Mouse (Mus musculus): ENCODE results near the gene Gm26602. TPM values are rescaled to one million over a fixed set of nuclear protein-coding genes. Genes with fewer than 3 reads are reported as not detected.

Gene Gm26602
- polyA plus RNA-seq, 1 experiment from 2014 or later: 7.4 TPM

DNA sequence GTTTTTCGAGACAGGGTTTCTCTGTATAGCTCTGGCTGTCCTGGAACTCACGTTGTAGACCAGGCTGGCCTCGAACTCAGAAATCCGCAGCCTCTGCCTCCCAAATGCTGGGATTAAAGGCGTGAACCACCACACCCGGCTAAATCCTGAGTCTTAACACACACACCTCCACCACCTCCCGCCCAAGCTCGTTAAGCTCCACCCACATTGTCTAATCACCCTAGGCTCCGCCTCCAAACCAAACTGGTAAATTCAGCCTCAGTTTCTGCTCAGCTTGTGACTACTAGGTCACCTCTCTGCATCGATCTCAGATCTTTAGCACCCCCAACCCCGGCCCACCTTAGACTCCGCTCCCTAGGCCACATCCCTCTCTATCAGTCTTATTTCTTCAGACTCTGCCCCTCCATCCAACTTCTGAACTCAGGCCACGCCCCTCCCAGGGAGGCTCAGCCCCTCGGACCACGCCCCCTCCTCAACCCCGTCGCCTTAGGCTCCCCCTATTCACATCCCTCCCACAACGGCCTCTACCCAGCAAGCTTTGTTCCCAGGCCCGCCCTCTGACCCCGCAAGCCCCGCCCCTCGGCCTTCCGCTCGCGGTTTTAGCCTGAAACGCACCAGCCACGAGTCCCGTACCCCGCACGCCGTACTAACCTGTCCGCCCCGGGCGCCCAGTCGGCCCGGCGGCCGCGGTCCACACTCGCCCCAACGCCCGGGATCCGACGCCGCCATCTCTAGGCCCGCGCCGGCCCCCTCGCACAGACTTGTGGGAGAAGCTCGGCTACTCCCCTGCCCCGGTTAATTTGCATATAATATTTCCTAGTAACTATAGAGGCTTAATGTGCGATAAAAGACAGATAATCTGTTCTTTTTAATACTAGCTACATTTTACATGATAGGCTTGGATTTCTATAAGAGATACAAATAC is 2.2 kb upstream of the Gm26602 start, which contains the start of gene Med16:
TSS of gene Med16 (minus strand) at position 757 of the 925 bp plus-strand sequence.
- H3K27me3 ChIP-seq (replicated peaks; ENCODE audit: control insufficient read depth, insufficient read depth, low read length): no peaks in the 10 kb centered on the region
- peak within 1 kb of the TSS; percentile 91 for H3K9ac ChIP-seq (ENCODE audit: low read depth, low read length)
- H3K4me2 ChIP-seq: peak within 1 kb of the TSS; percentile 68
- no peaks in the 10 kb centered on the region for H3K9me3 ChIP-seq (ENCODE audit: control insufficient read depth, low read length)
- H3K36me3 ChIP-seq (ENCODE audit: control insufficient read depth, insufficient read depth, low read length): peaks cover 24% of the 10 kb centered on the region
- H3K27ac ChIP-seq (ENCODE audit: low read depth, low read length): peak within 1 kb of the TSS; percentile 97
- peak; percentile 94 for ATAC-seq (replicated peaks; ENCODE audit: low FRiP score)
- peak within 1 kb of the TSS; percentile 73 for H3K4me3 ChIP-seq (ENCODE audit: low read depth, low read length)
- WGBS: 2% methylated on average over 52 of the region's 52 CpGs
- DNase-seq (ENCODE audit: low spot score): peak; percentile 97
- H3K4me1 ChIP-seq (replicated peaks; ENCODE audit: control insufficient read depth, insufficient read depth, low read length): peaks cover 9% of the 10 kb centered on the region

DNA sequence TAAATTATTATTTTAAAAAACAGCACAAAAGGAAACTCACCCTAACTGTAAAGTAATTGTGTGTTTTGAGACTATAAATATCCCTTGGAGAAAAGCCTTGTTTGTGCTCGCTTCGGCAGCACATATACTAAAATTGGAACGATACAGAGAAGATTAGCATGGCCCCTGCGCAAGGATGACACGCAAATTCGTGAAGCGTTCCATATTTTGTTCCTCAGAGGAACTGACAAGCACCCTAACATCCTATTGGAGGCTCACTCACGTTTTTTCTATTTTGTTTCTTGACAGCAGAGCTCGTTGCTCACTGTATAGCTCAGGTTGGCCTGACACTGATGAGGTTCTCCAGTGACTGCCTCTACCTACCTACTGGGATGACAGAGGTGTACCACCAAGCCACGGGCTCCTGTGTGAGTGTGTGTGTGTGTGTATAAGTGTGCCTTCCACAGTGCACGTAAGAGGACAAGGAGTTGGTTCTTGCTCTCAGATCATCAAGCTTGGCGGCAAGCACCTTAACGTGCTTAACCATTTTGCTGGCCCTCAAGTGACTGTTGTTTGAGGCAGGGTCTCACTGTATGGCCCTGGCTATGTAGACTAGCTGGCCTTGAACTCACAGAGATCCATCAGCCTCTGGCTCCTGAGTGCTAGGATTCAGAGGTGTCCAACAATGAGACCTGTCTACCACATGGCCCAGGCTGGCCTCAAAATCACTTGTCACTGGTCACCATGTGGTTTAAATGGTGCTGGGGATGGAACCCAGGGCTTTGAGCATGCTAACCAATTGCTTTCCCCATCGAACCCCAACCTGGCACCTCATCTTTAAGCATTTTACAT is 1.3 kb upstream of the Gm26602 start:
- H3K36me3 ChIP-seq (ENCODE audit: control insufficient read depth, insufficient read depth, low read length): peaks cover 24% of the 10 kb centered on the region

DNA sequence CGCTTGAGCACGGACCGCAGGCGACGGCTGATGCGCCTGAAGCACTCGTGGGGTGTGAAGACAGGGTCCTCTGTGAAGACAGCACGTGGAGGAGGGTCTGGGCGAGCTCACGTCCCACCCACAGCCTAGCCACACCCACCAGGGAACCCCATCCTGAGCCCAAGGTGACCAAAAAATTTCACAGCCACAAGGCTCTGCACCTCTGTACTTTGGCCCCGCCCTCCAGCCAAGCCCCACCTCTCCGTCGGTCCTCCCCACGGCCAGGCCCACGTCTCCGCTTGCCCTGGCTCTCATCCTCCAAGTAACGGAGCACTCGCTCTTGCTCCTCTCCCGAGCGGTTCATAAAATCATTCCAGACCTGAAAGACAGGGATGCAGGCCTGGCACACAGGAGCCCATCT is 1.8 kb downstream of the Gm26602 start:
- Histone ChIP-seq H3K4me3 (ENCODE audit: low read depth, low read length) (no peak overlapping the region), H3K36me3 (ENCODE audit: control insufficient read depth, insufficient read depth, low read length) (peaks cover 3% of the 10 kb centered on the region; the same call in 1 of the 2 replicates), H3K4me1 (replicated peaks; ENCODE audit: control insufficient read depth, insufficient read depth, low read length) (peaks cover 43% of the 10 kb centered on the region), H3K27ac (ENCODE audit: low read depth, low read length) (no peak overlapping the region), H3K4me2 (no peak overlapping the region), H3K27me3 (replicated peaks; ENCODE audit: control insufficient read depth, insufficient read depth, low read length) (peaks cover 1% of the 10 kb centered on the region), H3K9me3 (ENCODE audit: control insufficient read depth, low read length) (no peaks in the 10 kb centered on the region), H3K9ac (ENCODE audit: low read depth, low read length) (no peak overlapping the region)
- ATAC-seq (replicated peaks; ENCODE audit: low FRiP score): no peak
- no peak for DNase-seq (ENCODE audit: low spot score)
- WGBS: 67% methylated on average over 20 of the region's 20 CpGs

More for the DNA sequence above, 1.3 kb upstream of the Gm26602 start:
- peak overlapping the region; percentile 56 for H3K27ac ChIP-seq (ENCODE audit: low read depth, low read length)
- peak; percentile 68 for DNase-seq (ENCODE audit: low spot score)
- peaks cover 17% of the 10 kb centered on the region for H3K4me1 ChIP-seq (replicated peaks; ENCODE audit: control insufficient read depth, insufficient read depth, low read length)
- H3K4me3 ChIP-seq (ENCODE audit: low read depth, low read length): peak overlapping the region; percentile 73; the same call in 1 of the 2 replicates
- peak overlapping the region; percentile 4; the same call in 1 of the 2 replicates for H3K9ac ChIP-seq (ENCODE audit: low read depth, low read length)
- 25% methylated on average over 14 of the region's 14 CpGs for WGBS
- H3K27me3 ChIP-seq (replicated peaks; ENCODE audit: control insufficient read depth, insufficient read depth, low read length): no peaks in the 10 kb centered on the region
- H3K9me3 ChIP-seq (ENCODE audit: control insufficient read depth, low read length): no peaks in the 10 kb centered on the region
- H3K4me2 ChIP-seq: peak overlapping the region; percentile 33
- ATAC-seq (replicated peaks; ENCODE audit: low FRiP score): peak; percentile 62

DNA sequence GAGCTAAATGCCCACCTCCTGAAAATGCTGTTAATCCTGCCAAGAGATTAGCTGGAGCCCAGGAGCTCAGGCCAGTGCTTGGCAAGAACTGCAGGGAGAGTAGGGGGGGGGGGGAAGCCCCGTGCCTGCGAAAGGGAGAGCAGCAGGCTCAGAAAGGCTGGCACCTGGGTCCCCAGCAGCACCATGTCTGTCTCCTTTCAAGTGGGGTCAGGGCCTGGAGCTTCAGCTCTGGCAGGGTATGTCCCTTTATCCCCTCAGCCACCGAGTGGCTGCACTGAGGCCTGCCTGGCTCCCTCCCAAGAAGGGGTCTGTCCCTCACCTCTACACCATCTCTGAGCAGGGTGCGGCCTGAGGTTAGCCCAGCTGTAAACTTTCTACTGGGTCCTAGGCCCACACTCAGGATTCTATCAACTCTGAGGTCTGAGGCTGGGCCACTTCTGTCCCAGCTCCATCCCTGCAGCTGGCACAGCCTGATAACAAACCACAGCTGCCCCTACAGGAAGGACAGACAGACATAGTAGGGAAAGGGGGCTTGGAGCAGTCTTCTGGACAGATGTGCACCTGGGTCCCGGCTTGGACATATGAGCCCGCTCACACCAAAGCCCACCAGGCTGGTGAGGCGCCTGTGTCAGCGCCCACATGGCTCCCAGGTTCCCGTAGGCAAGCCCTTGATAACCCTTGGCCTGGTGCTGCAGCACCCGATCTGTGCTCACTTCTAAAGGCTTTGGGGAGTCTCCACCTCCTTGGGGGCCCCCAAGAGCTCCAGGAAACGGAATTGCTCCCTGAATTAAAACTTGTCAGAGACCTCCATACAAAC is 3.7 kb downstream of the Gm26602 start:
- H3K4me1 ChIP-seq (replicated peaks; ENCODE audit: control insufficient read depth, insufficient read depth, low read length): peaks cover 53% of the 10 kb centered on the region
- 29% methylated on average over 9 of the region's 11 CpGs for WGBS
- no peak for DNase-seq (ENCODE audit: low spot score)
- H3K4me2 ChIP-seq: peak overlapping the region; percentile 97
- peak overlapping the region; percentile 82 for H3K4me3 ChIP-seq (ENCODE audit: low read depth, low read length)
- H3K9me3 ChIP-seq (ENCODE audit: control insufficient read depth, low read length): no peaks in the 10 kb centered on the region
- peaks cover 3% of the 10 kb centered on the region; the same call in 1 of the 2 replicates for H3K36me3 ChIP-seq (ENCODE audit: control insufficient read depth, insufficient read depth, low read length)
- H3K27ac ChIP-seq (ENCODE audit: low read depth, low read length): peak overlapping the region; percentile 72
- H3K9ac ChIP-seq (ENCODE audit: low read depth, low read length): peak overlapping the region; percentile 15
- peaks cover 20% of the 10 kb centered on the region for H3K27me3 ChIP-seq (replicated peaks; ENCODE audit: control insufficient read depth, insufficient read depth, low read length)
- peak; percentile 77 for ATAC-seq (replicated peaks; ENCODE audit: low FRiP score)

DNA sequence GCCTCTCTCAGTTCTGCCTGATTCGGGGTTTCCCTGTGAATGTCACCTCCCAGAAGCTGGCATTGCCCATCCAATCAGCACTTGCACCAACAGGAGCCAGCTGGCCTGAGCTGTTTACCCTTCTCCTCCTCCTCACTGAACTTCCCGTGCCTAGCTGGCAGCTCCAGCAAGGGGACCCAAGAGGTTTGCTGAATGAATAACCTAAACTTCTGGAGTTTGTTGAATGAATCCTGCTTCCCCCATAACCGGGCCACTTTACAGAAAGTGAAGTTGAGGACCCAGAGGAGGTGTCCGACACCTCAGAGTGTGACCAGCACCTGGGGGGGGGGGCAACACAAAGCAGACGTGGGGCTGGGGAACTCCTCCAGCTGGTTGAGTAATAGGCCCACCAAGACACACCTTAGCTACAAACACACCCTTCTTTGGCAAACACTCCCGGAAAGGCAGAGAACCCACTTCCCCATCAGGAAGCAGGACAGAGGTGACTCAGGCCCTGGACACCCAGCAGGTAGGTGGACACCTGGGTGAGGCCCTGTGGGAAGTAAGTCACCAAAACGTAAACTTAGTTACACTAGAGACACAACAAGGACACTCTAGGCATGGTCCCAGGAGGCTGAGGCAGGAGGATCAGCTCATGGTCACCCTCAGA is 4.4 kb downstream of the Gm26602 start:
- peak overlapping the region; percentile 82 for H3K4me3 ChIP-seq (ENCODE audit: low read depth, low read length)
- H3K9me3 ChIP-seq (ENCODE audit: control insufficient read depth, low read length): no peaks in the 10 kb centered on the region
- peak overlapping the region; percentile 97 for H3K4me2 ChIP-seq
- H3K9ac ChIP-seq (ENCODE audit: low read depth, low read length): peak overlapping the region; percentile 15
- WGBS: 51% methylated on average over 7 of the region's 7 CpGs
- H3K27ac ChIP-seq (ENCODE audit: low read depth, low read length): peak overlapping the region; percentile 72
- H3K4me1 ChIP-seq (replicated peaks; ENCODE audit: control insufficient read depth, insufficient read depth, low read length): peaks cover 56% of the 10 kb centered on the region
- peaks cover 3% of the 10 kb centered on the region; the same call in 1 of the 2 replicates for H3K36me3 ChIP-seq (ENCODE audit: control insufficient read depth, insufficient read depth, low read length)
- no peak for DNase-seq (ENCODE audit: low spot score)
- no peak for ATAC-seq (replicated peaks; ENCODE audit: low FRiP score)
- peaks cover 27% of the 10 kb centered on the region for H3K27me3 ChIP-seq (replicated peaks; ENCODE audit: control insufficient read depth, insufficient read depth, low read length)

DNA sequence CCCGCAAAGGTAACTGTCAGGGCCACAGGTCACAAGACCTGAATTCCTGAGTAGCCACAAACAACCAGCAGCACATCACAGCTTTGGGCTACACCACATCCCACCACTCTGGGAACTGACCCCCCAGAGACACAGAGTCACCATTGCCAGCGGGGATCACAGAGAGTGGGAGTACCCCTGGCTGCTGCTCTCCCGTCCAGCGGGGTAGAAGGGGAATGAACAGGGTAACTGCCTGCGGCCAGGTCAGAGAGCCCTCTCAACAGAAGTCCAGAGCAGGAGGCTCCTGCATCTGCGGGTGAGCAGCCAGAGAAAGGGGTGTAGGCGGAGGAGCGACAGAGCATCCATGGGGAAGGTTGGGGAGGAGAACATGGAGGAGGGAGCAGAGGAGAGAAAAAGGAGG is 5.4 kb downstream of the Gm26602 start:
- Histone ChIP-seq H3K4me2 (peak overlapping the region; percentile 97), H3K36me3 (ENCODE audit: control insufficient read depth, insufficient read depth, low read length) (peaks cover 3% of the 10 kb centered on the region; the same call in 1 of the 2 replicates), H3K27ac (ENCODE audit: low read depth, low read length) (peak overlapping the region; percentile 71), H3K4me1 (replicated peaks; ENCODE audit: control insufficient read depth, insufficient read depth, low read length) (peaks cover 65% of the 10 kb centered on the region), H3K4me3 (ENCODE audit: low read depth, low read length) (peak overlapping the region; percentile 82), H3K9me3 (ENCODE audit: control insufficient read depth, low read length) (no peaks in the 10 kb centered on the region), H3K27me3 (replicated peaks; ENCODE audit: control insufficient read depth, insufficient read depth, low read length) (peaks cover 38% of the 10 kb centered on the region), H3K9ac (ENCODE audit: low read depth, low read length) (peak overlapping the region; percentile 90)
- DNase-seq (ENCODE audit: low spot score): no peak
- ATAC-seq (replicated peaks; ENCODE audit: low FRiP score): no peak
- 7% methylated on average over 8 of the region's 8 CpGs for WGBS

DNA sequence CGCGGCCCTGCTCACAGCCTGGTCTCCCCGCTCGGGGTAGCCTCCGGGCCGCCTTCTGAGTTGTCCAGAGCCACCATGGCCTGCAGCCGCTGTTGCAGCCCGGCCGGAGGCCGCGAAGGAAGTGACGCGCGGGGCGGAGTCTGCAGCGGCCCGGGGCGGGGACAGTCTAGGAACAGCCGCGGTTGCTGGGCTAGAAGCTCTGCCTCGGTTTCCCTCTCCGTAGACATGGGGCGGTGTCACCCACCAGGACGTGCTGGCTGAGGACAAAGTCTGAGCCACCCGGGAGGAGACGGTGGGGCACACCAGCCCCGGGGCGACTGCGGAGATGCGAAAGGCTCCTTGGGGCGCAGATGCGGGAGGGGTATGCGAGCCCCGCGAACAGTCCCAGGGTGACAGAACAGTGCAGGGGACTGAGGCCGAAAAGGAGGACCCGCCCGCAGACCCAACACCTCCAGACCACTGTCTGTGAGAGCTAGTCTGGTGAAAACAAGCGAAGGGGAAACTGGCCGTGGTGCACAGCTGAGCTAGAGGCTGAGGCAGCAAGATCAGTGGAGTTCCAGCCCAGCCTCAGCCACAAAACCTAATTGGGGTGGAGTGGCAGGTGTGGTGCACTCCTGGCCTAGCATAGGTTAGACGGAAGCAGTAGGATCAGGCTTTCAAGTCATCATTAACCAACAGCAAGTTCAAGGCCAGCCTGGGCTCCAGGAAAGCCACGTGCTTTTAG is 6.3 kb downstream of the Gm26602 start, which contains the start of gene Kiss1r:
TSS of gene Kiss1r (plus strand) at position 164 of the 724 bp plus-strand sequence.
- H3K4me3 ChIP-seq (ENCODE audit: low read depth, low read length): peak within 1 kb of the TSS; percentile 82
- H3K27me3 ChIP-seq (replicated peaks; ENCODE audit: control insufficient read depth, insufficient read depth, low read length): peaks cover 46% of the 10 kb centered on the region
- H3K9me3 ChIP-seq (ENCODE audit: control insufficient read depth, low read length): no peaks in the 10 kb centered on the region
- H3K4me1 ChIP-seq (replicated peaks; ENCODE audit: control insufficient read depth, insufficient read depth, low read length): peaks cover 72% of the 10 kb centered on the region
- peak within 1 kb of the TSS; percentile 97 for H3K4me2 ChIP-seq
- peak within 1 kb of the TSS; percentile 71 for H3K27ac ChIP-seq (ENCODE audit: low read depth, low read length)
- 0 out of 2 replicates have a peak, but pooled peaks cover 3% of the 10 kb centered on the region for H3K36me3 ChIP-seq (ENCODE audit: control insufficient read depth, insufficient read depth, low read length)
- ATAC-seq (replicated peaks; ENCODE audit: low FRiP score) (peak; percentile 80), DNase-seq (ENCODE audit: low spot score) (peak; percentile 84)
- 3% methylated on average over 42 of the region's 42 CpGs for WGBS
- H3K9ac ChIP-seq (ENCODE audit: low read depth, low read length): peak within 1 kb of the TSS; percentile 90
